Mouse (Mus musculus) MEL (cell line): ENCODE results near the gene Slc4a3.

Source experiments
- CHD2 ChIP-seq: IDR thresholded peaks from 2 replicates; pipeline ENCODE4 v1.6.1; 2011; ENCODE audit warnings: low read length, improper control_type of control experiment
- EP300 ChIP-seq, 2 experiments: IDR thresholded peaks; 2 replicates each; pipeline ENCODE4 v1.6.1; 2011; ENCODE audit warnings: improper control_type of control experiment in 2 of 2, low read length in 2 of 2, low read depth in 1 of 2, mild to moderate bottlenecking in 1 of 2

DNA sequence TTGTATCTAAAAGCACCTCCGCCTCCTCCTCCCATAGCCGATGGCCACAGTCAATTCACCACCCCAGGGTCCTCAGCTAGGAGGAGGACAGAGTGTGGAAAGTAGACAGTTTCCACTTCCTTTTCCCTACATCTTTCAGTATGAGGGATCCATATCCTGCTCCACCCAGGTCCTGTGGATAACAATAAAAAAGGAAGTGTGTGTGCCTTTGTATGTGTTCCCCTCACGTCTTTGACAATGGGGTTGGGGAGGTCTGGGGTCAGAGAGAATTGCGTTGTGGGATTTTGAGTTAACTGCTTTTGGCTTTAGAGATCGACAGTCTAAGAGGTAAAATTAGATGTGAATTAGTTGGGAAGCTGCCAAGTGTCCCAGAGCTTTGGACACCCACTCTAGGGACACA, 35.9 kb upstream of the Slc4a3 start:
- TF ChIP-seq EP300 (IDR thresholded peaks at IDR 0.05; ENCODE audit: low read depth in 1 of 2, low read length in 2 of 2) (no peak), CHD2 (no peak)
